Mouse (Mus musculus) layer of hippocampus, adult 9-11 months (tissue): Measurements from ENCODE around the gene Evpl.

Source experiments
- DNase-seq: peaks from one replicate; pipeline ENCODE4 v3.0.0; 2022

The Evpl gene

GRCm38 (mm10) chr11:116212847-116213246, 25.0 kb downstream of the Evpl start:
- no peak for DNase-seq

- DNase-seq, result no peak
Observed at GRCm38 (mm10) chr11:116210696-116211095, 27.2 kb downstream of the Evpl start.

DNA sequence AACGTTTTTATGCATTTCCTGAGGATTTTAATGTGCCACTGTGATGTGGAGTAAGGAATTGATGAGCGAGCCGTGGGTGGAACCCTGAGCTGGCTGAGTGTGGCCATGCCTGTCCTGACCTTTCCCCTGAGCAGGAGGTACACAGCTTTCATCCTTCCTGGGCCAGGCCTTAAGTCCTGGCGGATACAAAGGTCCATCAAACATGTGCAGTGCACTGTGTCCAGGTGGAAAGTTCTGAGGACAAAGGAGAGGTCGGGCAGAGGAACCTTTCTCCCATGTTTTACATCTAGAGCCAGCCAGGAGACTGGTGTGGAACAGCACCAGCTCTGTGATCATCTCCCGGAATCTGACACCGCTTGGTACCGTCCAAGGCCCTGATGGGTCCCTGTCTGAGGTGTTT, 28.6 kb downstream of the Evpl start:
- no peak for DNase-seq

GRCm38 (mm10) chr11:116208660-116209059, 29.2 kb downstream of the Evpl start:
- DNase-seq, result no peak

DNA sequence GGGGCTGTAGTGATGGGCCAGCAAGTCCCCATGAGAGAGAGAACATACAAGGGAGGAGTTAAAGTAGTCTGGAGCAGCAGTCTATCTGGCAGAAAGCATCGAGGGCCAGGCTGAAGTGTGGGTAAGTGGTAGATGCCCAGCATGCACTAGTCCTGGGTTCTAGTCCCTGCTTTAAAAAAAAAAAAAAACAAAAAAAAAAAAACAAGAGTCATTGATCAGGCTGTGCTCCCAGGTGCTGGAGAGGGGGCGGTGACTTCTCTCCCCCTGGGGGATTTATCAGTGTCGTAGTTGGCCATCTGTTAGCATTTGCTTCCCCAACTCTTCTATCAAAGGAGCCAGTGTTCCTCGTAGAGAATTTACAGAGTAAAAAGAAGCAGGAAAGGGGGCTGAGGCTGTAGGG, 31.2 kb downstream of the Evpl start:
- no peak for DNase-seq

DNA sequence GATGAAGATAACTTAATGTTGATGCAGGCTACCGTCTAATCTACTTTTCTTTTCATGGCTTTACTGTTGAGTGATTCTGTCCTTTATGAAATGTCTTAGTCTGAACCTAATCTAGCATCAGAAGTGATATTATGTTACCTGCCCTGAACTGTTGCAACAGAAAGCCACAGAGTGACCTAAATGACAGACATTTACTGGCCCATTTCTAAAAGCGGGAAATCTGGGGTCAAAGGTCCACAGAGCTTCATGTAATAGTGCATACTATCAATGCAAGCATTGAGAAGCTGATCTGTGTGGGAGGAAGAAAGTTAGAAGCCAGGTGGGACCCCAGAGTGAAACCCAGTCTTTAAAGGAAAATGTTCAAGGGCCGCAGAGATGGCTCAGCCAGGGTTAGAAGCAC, 34.7 kb downstream of the Evpl start:
- no peak for DNase-seq

DNA sequence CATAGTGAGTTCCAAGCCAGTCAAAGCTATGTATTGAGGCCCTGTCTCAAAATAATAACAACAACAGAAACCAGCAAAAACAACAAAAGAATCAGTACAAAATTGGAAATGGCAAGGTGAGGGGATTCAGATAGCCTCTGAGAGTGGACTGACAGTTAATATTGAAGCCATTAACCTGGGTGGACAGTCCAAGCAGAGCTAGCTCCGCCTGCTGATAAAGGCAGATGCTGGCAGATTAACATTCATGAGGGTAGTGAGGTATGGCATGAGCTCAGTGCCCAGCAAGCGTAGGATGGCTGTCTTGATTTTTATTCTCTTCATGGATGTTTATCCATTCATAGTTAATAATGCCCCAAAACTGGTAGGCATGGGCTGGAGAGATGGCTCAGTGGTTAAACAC, 36.7 kb downstream of the Evpl start:
- DNase-seq, result no peak

- DNase-seq, result peak; percentile 95
Observed at GRCm38 (mm10) chr11:116198639-116199531, 39.0 kb downstream of the Evpl start, which contains the start of the genes Ten1 and Acox1. Ten1 (plus strand) TSS chr11:116198855. Acox1 (minus strand) TSS chr11:116199045.

- no peak for DNase-seq
Observed at GRCm38 (mm10) chr11:116198132-116198531, 39.7 kb downstream of the Evpl start.

GRCm38 (mm10) chr11:116197584-116197906, 40.3 kb downstream of the Evpl start:
- DNase-seq, result no peak

DNA sequence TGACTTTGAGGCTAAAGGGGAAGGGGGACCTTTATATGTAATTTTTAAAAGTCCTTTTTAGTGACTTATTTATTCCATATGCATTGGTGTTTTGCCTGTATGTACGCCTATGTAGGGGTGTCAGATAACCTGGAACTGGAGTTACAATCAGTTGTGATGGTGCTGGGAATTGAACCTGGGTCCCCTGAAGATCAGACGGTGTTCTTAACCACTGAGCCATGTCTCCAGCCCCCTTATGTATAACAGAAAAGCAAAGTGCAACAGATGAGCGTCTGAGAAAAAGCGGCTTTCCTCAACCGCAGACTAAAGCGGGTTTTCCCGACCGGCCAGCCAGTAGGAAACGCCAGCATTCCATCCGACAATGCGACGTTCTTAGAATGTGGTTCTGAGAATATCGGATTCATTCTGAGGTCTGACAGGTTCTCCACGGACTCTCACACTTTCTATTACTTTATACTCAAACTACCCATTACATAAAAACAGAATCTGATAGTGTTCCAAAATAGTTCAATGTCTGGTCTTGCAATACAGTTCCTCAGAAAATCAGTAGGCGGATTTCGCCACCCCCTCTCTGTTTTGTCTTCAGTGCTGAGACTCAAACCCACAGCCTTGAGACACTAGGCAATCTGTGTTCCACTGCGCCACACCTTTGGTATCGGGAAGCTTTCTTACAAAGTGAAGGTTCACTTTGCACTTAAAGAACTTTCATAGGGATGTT, 40.9 kb downstream of the Evpl start:
- no peak for DNase-seq

DNA sequence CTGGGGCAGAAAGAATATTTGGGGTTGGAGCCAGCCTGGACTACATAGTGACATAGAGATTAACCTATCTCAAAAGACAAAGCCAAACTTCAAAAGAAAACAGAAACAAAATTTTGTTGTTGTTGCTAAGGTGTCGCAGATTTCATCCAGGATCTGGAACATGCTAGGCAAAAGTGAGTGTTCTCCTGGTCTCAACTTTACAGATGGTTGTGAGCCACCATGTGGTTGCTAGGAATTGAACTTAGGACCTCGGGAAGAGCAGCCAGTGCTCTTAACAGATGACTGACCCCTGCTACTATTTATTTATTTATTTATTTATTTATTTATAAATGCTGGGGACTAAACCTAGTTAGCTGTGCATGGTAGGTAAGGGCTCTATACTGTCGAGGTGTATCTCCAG, 41.5 kb downstream of the Evpl start:
- no peak for DNase-seq

DNA sequence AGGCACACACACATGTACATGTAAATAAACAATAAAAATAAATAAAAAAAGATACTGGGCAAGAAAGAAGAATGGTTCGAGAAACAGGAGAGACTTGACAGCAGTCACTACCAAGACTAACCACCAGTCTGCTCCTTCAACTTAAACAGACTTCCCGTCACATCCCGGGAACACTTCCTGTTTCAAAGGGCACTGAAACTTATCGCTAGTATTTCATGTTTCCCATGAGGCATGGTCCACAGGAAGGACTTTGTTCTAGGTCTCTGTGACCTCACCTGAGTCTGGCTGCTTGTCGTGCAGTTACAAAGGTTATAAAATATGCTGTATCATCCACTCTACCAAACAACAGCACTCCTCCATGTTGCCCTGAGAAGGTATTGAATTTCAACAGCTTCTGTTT, 42.6 kb downstream of the Evpl start:
- DNase-seq, result no peak

GRCm38 (mm10) chr11:116194619-116195018, 43.3 kb downstream of the Evpl start:
- DNase-seq, result no peak

DNA sequence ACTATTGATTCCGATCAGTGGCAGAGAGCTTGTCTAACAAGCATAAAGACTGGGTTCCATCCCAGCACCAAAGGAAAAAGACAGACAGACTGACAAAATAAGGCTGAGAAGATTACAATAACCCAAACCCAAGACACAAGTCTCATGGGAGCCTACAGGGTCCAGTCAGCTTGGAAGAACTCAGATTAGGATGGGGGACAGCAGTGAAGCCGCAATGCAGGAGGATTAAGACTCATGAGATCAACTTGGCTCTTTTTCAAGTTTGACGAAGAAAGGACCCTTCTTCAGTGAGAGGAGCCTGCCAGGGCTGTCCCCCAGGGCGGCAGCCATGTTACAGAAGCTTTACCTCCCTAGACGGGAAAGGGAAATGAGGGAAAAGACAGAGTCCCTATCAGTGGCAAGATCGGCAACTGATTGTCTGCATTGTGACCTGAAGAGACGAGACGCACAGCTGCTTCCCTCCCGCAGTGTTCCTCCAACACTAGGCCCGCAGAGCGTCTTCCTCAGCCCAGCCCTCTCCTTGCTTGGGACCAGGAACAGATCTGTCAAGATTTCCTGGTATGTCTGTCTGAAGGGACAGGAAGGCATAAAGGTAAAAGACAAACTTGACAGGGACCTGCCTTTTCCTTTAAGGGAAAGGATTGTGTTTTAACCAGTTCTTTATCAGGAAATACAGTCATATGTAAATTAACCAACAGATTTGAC, 50.5 kb downstream of the Evpl start:
- no peak for DNase-seq

GRCm38 (mm10) chr11:116186360-116186759, 51.5 kb downstream of the Evpl start:
- DNase-seq, result no peak

DNA sequence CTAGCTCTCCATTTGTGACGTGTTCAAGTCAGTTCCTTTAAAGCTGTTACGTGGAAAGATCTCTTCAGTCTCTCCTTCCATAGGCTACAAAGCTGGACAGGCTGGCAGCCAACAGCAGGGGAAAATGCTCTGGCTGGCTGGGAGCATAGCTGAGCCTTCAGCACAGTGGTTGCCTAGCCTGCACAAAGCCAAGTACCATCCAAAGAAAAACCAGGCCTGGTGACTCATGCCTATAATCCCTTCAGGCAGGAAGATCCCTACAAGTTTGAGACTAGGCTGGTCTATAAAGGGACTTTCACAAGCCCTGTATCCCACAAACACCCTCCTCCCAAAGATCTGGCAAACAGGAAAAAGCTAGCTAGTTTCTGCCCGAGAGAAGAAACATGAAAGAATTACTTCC, 52.0 kb downstream of the Evpl start:
- no peak for DNase-seq

DNA sequence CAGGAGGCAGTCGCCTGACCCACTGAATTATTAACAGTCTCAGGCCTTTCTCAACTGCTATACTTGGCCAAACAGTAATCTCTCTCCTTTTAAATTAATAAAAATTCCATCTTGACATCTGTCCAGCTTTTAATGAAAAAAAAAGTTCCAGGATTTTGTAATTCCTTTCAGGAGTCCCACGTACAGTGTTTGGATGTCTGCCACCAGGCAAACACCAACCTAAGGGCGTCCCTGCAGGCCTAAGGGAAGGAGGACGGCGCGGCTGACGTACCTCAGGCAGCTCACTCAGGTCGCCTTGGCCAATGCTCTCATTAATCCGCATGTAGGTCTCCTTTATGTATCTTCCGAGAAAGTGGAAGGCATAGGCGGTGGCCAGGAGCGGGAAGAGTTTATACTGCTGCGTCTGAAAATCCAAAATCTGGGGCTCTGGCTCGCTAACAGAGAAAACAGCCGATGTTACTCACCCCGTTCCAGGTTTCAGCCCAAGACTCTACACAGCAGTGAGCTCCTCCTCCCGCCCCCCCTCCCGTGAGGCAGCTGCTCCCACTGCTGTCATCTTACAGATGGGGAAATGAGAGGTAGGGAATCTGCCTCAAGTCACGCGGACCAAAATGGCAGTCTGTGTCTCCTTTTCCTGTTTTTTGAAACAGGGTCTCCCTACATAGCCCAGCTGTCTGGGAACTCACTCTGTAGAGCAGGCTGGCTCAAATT, 59.3 kb downstream of the Evpl start:
- no peak for DNase-seq

- no peak for DNase-seq
Observed at GRCm38 (mm10) chr11:116176010-116176409, 61.9 kb downstream of the Evpl start.

DNA sequence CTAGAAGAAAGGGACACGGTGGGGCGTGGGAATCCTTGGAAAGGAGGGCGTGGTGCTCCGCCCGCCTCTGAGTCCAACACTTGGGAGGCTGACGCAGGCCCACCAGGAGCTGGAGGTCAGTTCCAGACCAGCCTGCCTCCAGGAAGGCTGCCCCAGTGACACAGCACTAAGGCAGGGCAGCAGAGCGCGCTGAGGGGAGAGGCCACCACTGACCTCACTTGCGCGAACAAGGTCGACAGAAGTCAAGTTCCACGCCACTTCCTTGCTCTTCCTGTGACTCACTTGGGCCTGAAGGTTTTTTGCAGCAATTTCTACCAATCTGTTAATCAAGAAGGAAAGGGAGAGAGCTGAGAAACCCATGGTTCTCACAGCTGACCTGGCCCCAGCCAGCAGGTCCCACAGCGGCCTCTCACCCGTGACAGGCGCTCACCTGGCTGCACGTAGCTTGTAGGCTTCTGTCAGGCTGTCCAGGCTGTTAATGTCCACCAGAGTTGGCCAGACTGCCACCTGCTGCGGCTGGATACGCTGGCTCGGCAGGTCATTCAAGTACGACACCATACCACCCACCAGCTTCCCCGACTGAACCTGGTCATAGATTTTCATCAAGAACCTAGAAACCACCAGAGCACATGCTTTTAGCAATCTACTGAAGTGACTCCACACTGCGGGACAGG, 63.0 kb downstream of the Evpl start:
- DNase-seq, result no peak

GRCm38 (mm10) chr11:116171959-116172358, 65.9 kb downstream of the Evpl start:
- no peak for DNase-seq
